Mouse (Mus musculus) forebrain, embryonic 11.5 days (tissue): ENCODE results near the gene Fn1. TPM values are rescaled to one million over a fixed set of nuclear protein-coding genes. Genes with fewer than 3 reads are reported as not detected.

Experiments
- ATAC-seq: fragments of 200-750 bp; cut with Nextera tagmentation; replicated peaks from 2 replicates; pipeline ENCODE4 v1.8.0; 2017; ENCODE audit warnings: moderate TSS enrichment; ENCODE audit not compliant: low FRiP score
- DNase-seq: peaks from one replicate; pipeline ENCODE4 v3.0.0-alpha.2; 2017; ENCODE audit warnings: low spot score
- H3K27ac ChIP-seq: fragments of 300-500 bp; sonication (generic); 2 replicates; pipeline ENCODE4 v1.5.1; 2014; ENCODE audit warnings: low read depth, low read length
- H3K27me3 ChIP-seq: fragments of 300-500 bp; sonication (generic); 2 replicates; pipeline ENCODE4 v1.6.1; 2014; ENCODE audit warnings: mild to moderate bottlenecking, low read length, mixed read lengths; ENCODE audit not compliant: control insufficient read depth, insufficient read depth
- H3K36me3 ChIP-seq: fragments of 300-500 bp; sonication (generic); 2 replicates; pipeline ENCODE4 v1.6.1; 2014; ENCODE audit warnings: mild to moderate bottlenecking, low read length, moderate library complexity, mixed read lengths; ENCODE audit not compliant: control insufficient read depth, insufficient read depth
- H3K4me1 ChIP-seq: fragments of 300-500 bp; sonication (generic); replicated peaks from 2 replicates; pipeline ENCODE4 v1.6.1; 2014; ENCODE audit warnings: low read length, mixed read lengths; ENCODE audit not compliant: control insufficient read depth, insufficient read depth
- H3K4me2 ChIP-seq: fragments of 300-500 bp; sonication (generic); 2 replicates; pipeline ENCODE4 v1.6.1; 2014; ENCODE audit warnings: low read depth, mild to moderate bottlenecking, low read length, moderate library complexity, mixed read lengths; ENCODE audit not compliant: severe bottlenecking
- H3K4me3 ChIP-seq: fragments of 300-500 bp; sonication (generic); 2 replicates; pipeline ENCODE4 v1.5.1; 2014; ENCODE audit warnings: low read depth, low read length
- H3K9ac ChIP-seq: fragments of 300-500 bp; sonication (generic); 2 replicates; pipeline ENCODE4 v1.6.1; 2014; ENCODE audit warnings: low read length
- H3K9me3 ChIP-seq: fragments of 300-500 bp; sonication (generic); 2 replicates; pipeline ENCODE4 v1.6.1; 2016; ENCODE audit warnings: low read length, mixed read lengths; ENCODE audit not compliant: control insufficient read depth
- WGBS: fragments of 180-500 bp; shearing (Covaris S2); extraction: QIAGEN DNeasy Blood & Tissue Kit; methylation state at CpG from one replicate; pipeline ENCODE4 v1.1.7; 2014; 5-methylcytosine and 5-hydroxymethylcytosine counted together
- polyA plus RNA-seq: library from polyadenylated mRNA; unstranded; fragments of >200 nt; fragmentation: Nextera tagmentation; extraction: Ambion mirVana; gene quantifications from 2 replicates; pipeline ENCODE4 v1.2.1, GENCODE M21; 2014

The Fn1 gene
- polyA plus RNA-seq, 1 experiment from 2014 or later, result 120 TPM

- no peak overlapping the region; the same call in 1 of the 2 replicates for H3K27ac ChIP-seq
- H3K4me3 ChIP-seq, result peak overlapping the region; percentile 71
- H3K27me3 ChIP-seq, result no peaks in the 10 kb centered on the region
- no peaks in the 10 kb centered on the region; the same call in 1 of the 2 replicates for H3K4me1 ChIP-seq
- no peak for ATAC-seq
- 15% methylated on average over 8 of the region's 8 CpGs for WGBS
- H3K4me2 ChIP-seq, result peak overlapping the region; percentile 85
- H3K9me3 ChIP-seq, result no peaks in the 10 kb centered on the region
- H3K36me3 ChIP-seq, result no peaks in the 10 kb centered on the region
- DNase-seq, result no peak
- H3K9ac ChIP-seq, result peak overlapping the region; percentile 87
These were observed 1.2 kb upstream of the Fn1 start for GRCm38 (mm10) chr1:71654221-71654620.

GRCm38 (mm10) chr1:71653400-71654159 is 580 bp upstream of the Fn1 start:
- under 1% methylated on average over 24 of the region's 24 CpGs for whole genome bisulfite sequencing
- Histone ChIP-seq H3K9me3 (no peaks in the 10 kb centered on the region), H3K36me3 (no peaks in the 10 kb centered on the region), H3K4me2 (peak overlapping the region; percentile 85), H3K27me3 (no peaks in the 10 kb centered on the region), H3K27ac (peak overlapping the region; percentile 89), H3K4me1 (no peaks in the 10 kb centered on the region; the same call in 1 of the 2 replicates), H3K9ac (peak overlapping the region; percentile 87), H3K4me3 (peak overlapping the region; percentile 71)
- ATAC-seq (peak; percentile 29), DNase-seq (peak; percentile 67)

GRCm38 (mm10) chr1:71651828-71652227 is 1.2 kb downstream of the Fn1 start:
- peak overlapping the region; percentile 85; the same call in 1 of the 2 replicates for H3K4me2 ChIP-seq
- H3K9ac ChIP-seq, result peak overlapping the region; percentile 87; the same call in 1 of the 2 replicates
- peak overlapping the region; percentile 71 for H3K4me3 ChIP-seq
- H3K9me3 ChIP-seq, result no peaks in the 10 kb centered on the region
- H3K27me3 ChIP-seq, result no peaks in the 10 kb centered on the region
- no peak for ATAC-seq
- H3K4me1 ChIP-seq, result no peaks in the 10 kb centered on the region; the same call in 1 of the 2 replicates
- no peak overlapping the region for H3K27ac ChIP-seq
- DNase-seq, result no peak
- no peaks in the 10 kb centered on the region for H3K36me3 ChIP-seq
- 47% methylated on average over 1 of the region's 1 CpGs for WGBS

- no peak for ATAC-seq
- peak overlapping the region; percentile 46 for H3K9ac ChIP-seq
- 50% methylated on average over 9 of the region's 9 CpGs for WGBS
- peak overlapping the region; percentile 85 for H3K4me2 ChIP-seq
- H3K4me3 ChIP-seq, result peak overlapping the region; percentile 71
- no peaks in the 10 kb centered on the region; the same call in 1 of the 2 replicates for H3K4me1 ChIP-seq
- no peaks in the 10 kb centered on the region for H3K27me3 ChIP-seq
- no peaks in the 10 kb centered on the region for H3K36me3 ChIP-seq
- H3K27ac ChIP-seq, result no peak overlapping the region
- DNase-seq, result no peak
- H3K9me3 ChIP-seq, result no peaks in the 10 kb centered on the region
These were observed 1.7 kb downstream of the Fn1 start for GRCm38 (mm10) chr1:71651315-71651714.

- Histone ChIP-seq H3K9me3 (no peaks in the 10 kb centered on the region), H3K4me2 (peak overlapping the region; percentile 85), H3K36me3 (no peaks in the 10 kb centered on the region; the same call in 1 of the 2 replicates), H3K27ac (no peak overlapping the region), H3K4me1 (no peaks in the 10 kb centered on the region; the same call in 1 of the 2 replicates), H3K4me3 (no peak overlapping the region), H3K27me3 (no peaks in the 10 kb centered on the region), H3K9ac (no peak overlapping the region)
- no peak for DNase-seq
- WGBS, result 43% methylated on average over 6 of the region's 6 CpGs
- no peak for ATAC-seq
These were observed 2.3 kb downstream of the Fn1 start for GRCm38 (mm10) chr1:71650741-71651140.

GRCm38 (mm10) chr1:71648166-71648565 is 4.8 kb downstream of the Fn1 start:
- no peak overlapping the region for H3K27ac ChIP-seq
- H3K9me3 ChIP-seq, result no peaks in the 10 kb centered on the region
- no peak for DNase-seq
- H3K4me1 ChIP-seq, result no peaks in the 10 kb centered on the region; the same call in 1 of the 2 replicates
- H3K4me3 ChIP-seq, result no peak overlapping the region
- no peak overlapping the region for H3K9ac ChIP-seq
- 89% methylated on average over 7 of the region's 7 CpGs for WGBS
- no peak overlapping the region for H3K4me2 ChIP-seq
- peaks cover 8% of the 10 kb centered on the region for H3K36me3 ChIP-seq
- no peaks in the 10 kb centered on the region for H3K27me3 ChIP-seq
- ATAC-seq, result no peak

- Histone ChIP-seq H3K9ac (no peak overlapping the region), H3K36me3 (peaks cover 9% of the 10 kb centered on the region), H3K4me2 (no peak overlapping the region), H3K27me3 (no peaks in the 10 kb centered on the region), H3K4me1 (no peaks in the 10 kb centered on the region; the same call in 1 of the 2 replicates), H3K9me3 (no peaks in the 10 kb centered on the region), H3K27ac (no peak overlapping the region), H3K4me3 (no peak overlapping the region)
- no peak for DNase-seq
- ATAC-seq, result no peak
- 85% methylated on average over 5 of the region's 5 CpGs for WGBS
These were observed 6.2 kb downstream of the Fn1 start for GRCm38 (mm10) chr1:71646774-71647173.

- Histone ChIP-seq H3K36me3 (peaks cover 11% of the 10 kb centered on the region), H3K27me3 (no peaks in the 10 kb centered on the region), H3K4me3 (no peak overlapping the region), H3K9ac (no peak overlapping the region), H3K4me2 (no peak overlapping the region), H3K27ac (no peak overlapping the region), H3K4me1 (no peaks in the 10 kb centered on the region), H3K9me3 (no peaks in the 10 kb centered on the region)
- ATAC-seq, result no peak
- DNase-seq, result no peak
- WGBS, result 64% methylated on average over 3 of the region's 3 CpGs
These were observed 7.0 kb downstream of the Fn1 start for GRCm38 (mm10) chr1:71645999-71646398.

- no peak overlapping the region for H3K4me3 ChIP-seq
- H3K9me3 ChIP-seq, result no peaks in the 10 kb centered on the region
- no peaks in the 10 kb centered on the region for H3K4me1 ChIP-seq
- no peak overlapping the region for H3K9ac ChIP-seq
- no peak overlapping the region for H3K4me2 ChIP-seq
- no peak overlapping the region for H3K27ac ChIP-seq
- ATAC-seq (no peak), DNase-seq (no peak)
- 97% methylated on average over 13 of the region's 13 CpGs for WGBS
- H3K27me3 ChIP-seq, result no peaks in the 10 kb centered on the region
- peaks cover 11% of the 10 kb centered on the region for H3K36me3 ChIP-seq
These were observed 7.5 kb downstream of the Fn1 start for GRCm38 (mm10) chr1:71645466-71645865.
